Mouse (Mus musculus) E14TG2a.4 (cell line): ENCODE measurements around the gene Zfp536.

Experiments
- CTCF ChIP-seq: conservative IDR thresholded peaks from 2 replicates; pipeline ENCODE4 v1.5.1; 2014; ENCODE audit warnings: low read length
- NANOG ChIP-seq: IDR thresholded peaks from 2 replicates; pipeline ENCODE4 v1.6.1; 2014; ENCODE audit warnings: borderline replicate concordance, low read length, mixed read lengths
- POU5F1 ChIP-seq: IDR thresholded peaks from 2 replicates; pipeline ENCODE4 v1.6.1; 2014; ENCODE audit warnings: low read length, borderline replicate concordance

GRCm38 (mm10) chr7:37717071-37717470 lies 56.4 kb downstream of the Zfp536 start:
- TF ChIP-seq CTCF (no peak), POU5F1 (no peak), NANOG (no peak)
